Mouse (Mus musculus) cortical plate, adult 2 months (tissue): ENCODE measurements around the gene Glod4.

Experiments
- CTCF ChIP-seq: fragments of 200-500 bp; IDR thresholded peaks from 2 replicates; pipeline ENCODE4 v1.5.1; 2011; ENCODE audit warnings: mild to moderate bottlenecking, control low read depth, low read length; ENCODE audit not compliant: insufficient read depth; ENCODE audit errors: extremely low read depth
- POLR2A ChIP-seq: fragments of 200-500 bp; IDR thresholded peaks from 2 replicates; pipeline ENCODE4 v1.6.1; 2011; ENCODE audit warnings: mild to moderate bottlenecking, low read length, control low read depth; ENCODE audit not compliant: insufficient read depth; ENCODE audit errors: extremely low read depth

DNA sequence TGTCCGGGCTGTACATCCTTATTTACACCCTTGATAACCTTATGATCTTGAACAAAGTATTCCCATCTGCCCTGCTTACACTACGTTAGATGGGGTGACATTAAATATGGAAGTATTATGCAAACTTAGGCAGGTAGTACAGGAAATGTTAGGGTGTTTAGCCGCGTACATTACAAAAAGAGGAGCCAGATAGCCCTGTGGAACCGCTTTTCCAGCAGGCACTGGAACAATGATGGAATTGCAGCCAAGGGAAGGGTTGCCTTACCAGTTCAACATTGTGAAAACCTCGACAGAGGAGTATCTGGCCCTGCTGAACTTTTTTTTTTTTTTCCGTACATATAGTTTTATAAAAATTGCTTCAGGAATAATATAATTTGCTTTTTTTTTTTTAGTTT, 63.4 kb downstream of the Glod4 start:
- TF ChIP-seq POLR2A (no peak), CTCF (no peak)
